Mouse (Mus musculus) lung, embryonic 15.5 days (tissue): ENCODE measurements around the gene Snx9. TPM values are rescaled to one million over a fixed set of nuclear protein-coding genes. Genes with fewer than 3 reads are reported as not detected.

Experiments
- ATAC-seq: fragments of 200-750 bp; cut with Nextera tagmentation; 2 replicates; pipeline ENCODE4 v1.8.0; 2017; ENCODE audit warnings: moderate number of reproducible peaks, borderline replicate concordance; ENCODE audit not compliant: low FRiP score, low TSS enrichment; ENCODE audit errors: extremely low read depth
- H3K27ac ChIP-seq: fragments of 300-500 bp; sonication (generic); 2 replicates; pipeline ENCODE4 v1.5.1; 2015; ENCODE audit warnings: moderate library complexity, mild to moderate bottlenecking, inconsistent platforms
- H3K27me3 ChIP-seq: fragments of 300-500 bp; sonication (generic); 2 replicates; pipeline ENCODE4 v1.6.1; 2015; ENCODE audit warnings: inconsistent platforms
- H3K36me3 ChIP-seq: fragments of 300-500 bp; sonication (generic); 2 replicates; pipeline ENCODE4 v1.6.1; 2015; ENCODE audit warnings: inconsistent platforms
- H3K4me1 ChIP-seq: fragments of 300-500 bp; sonication (generic); 2 replicates; pipeline ENCODE4 v1.6.1; 2015; ENCODE audit warnings: inconsistent platforms
- H3K4me2 ChIP-seq: fragments of 300-500 bp; sonication (generic); 2 replicates; pipeline ENCODE4 v1.6.1; 2015; ENCODE audit warnings: inconsistent platforms, mild to moderate bottlenecking, moderate library complexity
- H3K4me3 ChIP-seq: fragments of 300-500 bp; sonication (generic); 2 replicates; pipeline ENCODE4 v1.5.1; 2015; ENCODE audit warnings: mild to moderate bottlenecking, inconsistent platforms
- H3K9ac ChIP-seq: fragments of 300-500 bp; sonication (generic); 2 replicates; pipeline ENCODE4 v1.6.1; 2015; ENCODE audit warnings: inconsistent platforms
- H3K9me3 ChIP-seq: fragments of 300-500 bp; sonication (generic); 2 replicates; pipeline ENCODE4 v1.6.1; 2016; ENCODE audit warnings: inconsistent platforms
- WGBS: fragments of 180-500 bp; shearing (Covaris S2); methylation state at CpG from one replicate; pipeline ENCODE4 v1.1.7; 2015; 5-methylcytosine and 5-hydroxymethylcytosine counted together
- polyA plus RNA-seq: library from polyadenylated mRNA; unstranded; fragments of >200 nt; fragmentation: Nextera tagmentation; extraction: Ambion mirVana; gene quantifications from 2 replicates; pipeline ENCODE4 v1.2.1, GENCODE M21; 2015

Gene Snx9
- polyA plus RNA-seq, 1 experiment from 2014 or later = 29.5 TPM

DNA sequence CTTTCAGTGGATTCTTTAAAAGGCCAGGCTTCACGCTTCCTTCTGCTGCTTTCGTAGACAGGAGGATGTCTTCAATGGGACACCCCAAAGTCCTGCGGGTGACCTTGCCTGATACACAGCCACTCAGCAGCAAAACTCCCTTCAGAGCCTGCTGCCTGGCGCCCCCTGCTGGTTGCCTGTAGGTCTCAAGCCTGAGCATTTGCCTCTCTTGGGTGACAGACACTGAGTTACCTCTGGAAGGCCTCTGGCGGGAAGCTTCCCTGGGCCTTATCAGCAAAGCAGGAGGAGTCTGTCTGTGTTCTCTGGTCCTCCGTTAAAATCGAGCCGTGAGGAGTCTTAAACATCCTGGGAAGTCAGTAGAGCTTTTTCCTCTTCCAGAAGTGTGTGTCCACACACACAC lies 49.3 kb downstream of the Snx9 start:
- Histone ChIP-seq H3K4me2 (no peak overlapping the region), H3K9me3 (no peaks in the 10 kb centered on the region), H3K4me3 (no peak overlapping the region), H3K27me3 (no peaks in the 10 kb centered on the region), H3K36me3 (peaks cover 6% of the 10 kb centered on the region; the same call in 1 of the 2 replicates), H3K27ac (no peak overlapping the region), H3K4me1 (peaks cover 23% of the 10 kb centered on the region), H3K9ac (no peak overlapping the region)
- WGBS = 21% methylated on average over 8 of the region's 8 CpGs
- no peak for ATAC-seq

DNA sequence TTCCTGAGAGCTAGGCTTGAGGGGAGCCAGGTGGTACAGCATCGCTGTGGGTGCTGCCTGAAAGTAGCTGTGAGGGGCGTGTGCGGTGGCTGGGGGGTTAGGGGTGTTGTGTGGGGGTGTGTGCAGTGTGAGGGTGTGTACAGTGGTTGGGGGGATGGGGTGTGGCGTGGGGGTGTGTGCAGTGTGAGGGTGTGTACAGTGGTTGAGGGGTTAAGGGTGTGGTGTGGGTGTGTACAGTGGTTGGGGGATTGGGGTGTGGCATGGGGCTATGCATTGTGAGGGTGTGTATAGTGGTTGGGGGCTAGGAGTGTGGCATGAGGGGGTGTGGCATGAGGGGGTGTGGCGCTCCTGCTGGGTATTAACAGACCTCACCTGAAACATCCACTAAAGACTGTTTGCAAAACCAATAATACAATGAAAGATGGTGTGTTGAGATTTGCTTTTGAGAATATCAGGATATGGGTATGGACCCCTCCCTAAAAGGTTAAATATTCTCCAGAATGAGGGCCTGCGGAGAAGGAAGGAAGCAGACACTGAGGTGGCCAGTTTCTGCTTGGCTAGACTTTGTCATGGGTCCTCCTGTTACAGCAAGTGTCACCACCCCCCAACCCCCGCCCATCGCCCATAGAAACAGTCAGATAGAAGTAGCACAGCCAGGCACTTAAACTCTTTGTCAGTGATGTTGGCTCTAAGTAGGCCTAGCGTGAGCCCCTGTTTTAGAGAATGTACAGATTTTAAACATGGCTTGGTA lies 51.0 kb downstream of the Snx9 start:
- peak; percentile 62; the same call in 1 of the 2 replicates for ATAC-seq
- Histone ChIP-seq H3K4me3 (no peak overlapping the region), H3K4me1 (peaks cover 15% of the 10 kb centered on the region; the same call in 1 of the 2 replicates), H3K27ac (peak overlapping the region; percentile 13; the same call in 1 of the 2 replicates), H3K4me2 (no peak overlapping the region), H3K9ac (no peak overlapping the region), H3K27me3 (no peaks in the 10 kb centered on the region), H3K36me3 (peaks cover 6% of the 10 kb centered on the region; the same call in 1 of the 2 replicates), H3K9me3 (no peaks in the 10 kb centered on the region)
- WGBS = 78% methylated on average over 9 of the region's 9 CpGs

DNA sequence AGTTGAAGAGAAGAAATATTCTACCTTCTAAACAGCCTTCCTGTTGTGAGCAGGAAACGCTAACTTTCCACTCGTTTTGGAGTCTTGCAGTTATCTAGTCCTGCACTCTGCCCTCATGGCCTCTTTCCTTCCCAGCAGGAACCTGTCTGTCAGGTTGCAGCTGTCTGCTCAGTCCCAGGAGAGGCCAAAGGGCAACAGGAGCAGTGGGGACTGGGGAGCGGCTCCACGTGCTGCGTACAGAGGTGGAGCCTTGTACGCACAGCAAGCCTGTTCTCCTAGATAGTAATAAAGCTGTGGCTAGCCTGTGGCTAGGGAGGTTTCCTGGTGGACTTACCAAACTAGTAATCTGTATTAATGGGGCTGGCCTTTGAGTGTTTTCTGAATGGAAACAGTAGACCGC lies 52.0 kb downstream of the Snx9 start:
- H3K27ac ChIP-seq = no peak overlapping the region
- H3K27me3 ChIP-seq = no peaks in the 10 kb centered on the region
- H3K9ac ChIP-seq = no peak overlapping the region
- no peak overlapping the region for H3K4me3 ChIP-seq
- no peaks in the 10 kb centered on the region for H3K9me3 ChIP-seq
- 24% methylated on average over 7 of the region's 7 CpGs for WGBS
- peaks cover 18% of the 10 kb centered on the region; the same call in 1 of the 2 replicates for H3K4me1 ChIP-seq
- peaks cover 6% of the 10 kb centered on the region; the same call in 1 of the 2 replicates for H3K36me3 ChIP-seq
- no peak overlapping the region for H3K4me2 ChIP-seq
- no peak for ATAC-seq

DNA sequence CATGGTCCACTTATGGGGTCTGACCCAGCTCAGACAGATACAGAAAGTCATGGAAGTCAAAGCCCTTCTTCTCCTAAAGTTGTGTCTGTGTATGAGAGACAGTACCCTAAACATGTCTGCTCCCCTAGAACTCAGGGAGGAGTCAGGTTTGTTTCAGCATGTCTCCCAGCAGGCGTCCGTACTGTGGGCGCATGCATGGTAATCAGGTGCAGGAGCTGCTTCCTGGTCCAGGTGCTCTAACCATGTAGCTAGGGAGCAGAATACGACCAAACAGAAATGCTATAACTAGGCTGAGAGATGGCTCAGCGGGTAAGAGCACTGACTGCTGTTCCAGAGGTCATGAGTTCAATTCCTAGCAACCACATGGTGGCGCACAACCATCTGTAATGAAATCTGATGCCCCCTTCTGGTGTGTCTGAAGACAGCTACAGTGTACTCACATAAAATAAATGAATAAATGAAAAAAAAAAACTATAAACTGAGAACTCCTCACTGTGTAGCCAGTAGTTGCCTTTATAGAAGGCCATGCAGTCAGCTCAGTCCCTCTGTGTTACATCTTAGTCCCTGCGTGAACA lies 52.5 kb downstream of the Snx9 start:
- Histone ChIP-seq H3K9me3 (no peaks in the 10 kb centered on the region), H3K27me3 (no peaks in the 10 kb centered on the region), H3K27ac (no peak overlapping the region), H3K4me3 (no peak overlapping the region), H3K36me3 (peaks cover 6% of the 10 kb centered on the region; the same call in 1 of the 2 replicates), H3K4me2 (no peak overlapping the region), H3K9ac (no peak overlapping the region), H3K4me1 (peaks cover 18% of the 10 kb centered on the region; the same call in 1 of the 2 replicates)
- no peak for ATAC-seq
- 72% methylated on average over 7 of the region's 7 CpGs for WGBS

DNA sequence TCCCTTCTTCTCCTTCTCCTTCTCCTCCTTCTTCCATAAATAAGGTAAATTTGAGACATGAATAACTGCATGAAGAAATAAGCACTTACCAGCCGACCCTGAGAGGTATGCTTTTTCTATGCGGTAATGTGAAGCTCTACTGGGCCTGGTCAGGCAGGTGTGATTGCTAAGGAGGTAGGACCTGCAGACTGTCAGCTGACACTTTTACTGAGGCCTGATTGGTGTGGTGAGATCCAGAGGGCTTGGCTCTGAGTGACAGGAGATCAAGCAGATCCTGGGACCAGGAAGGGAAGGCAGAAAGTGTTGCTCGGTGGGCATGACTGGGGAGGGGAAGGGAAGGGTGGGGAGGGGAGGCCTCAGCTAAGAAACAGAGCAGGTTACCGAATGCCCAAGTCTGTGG lies 54.9 kb downstream of the Snx9 start:
- Histone ChIP-seq H3K36me3 (peaks cover 16% of the 10 kb centered on the region; the same call in 1 of the 2 replicates), H3K4me1 (peaks cover 18% of the 10 kb centered on the region; the same call in 1 of the 2 replicates), H3K4me2 (no peak overlapping the region), H3K27ac (no peak overlapping the region), H3K27me3 (no peaks in the 10 kb centered on the region), H3K9me3 (no peaks in the 10 kb centered on the region), H3K4me3 (no peak overlapping the region), H3K9ac (no peak overlapping the region)
- WGBS = 40% methylated on average over 4 of the region's 4 CpGs
- ATAC-seq = no peak

DNA sequence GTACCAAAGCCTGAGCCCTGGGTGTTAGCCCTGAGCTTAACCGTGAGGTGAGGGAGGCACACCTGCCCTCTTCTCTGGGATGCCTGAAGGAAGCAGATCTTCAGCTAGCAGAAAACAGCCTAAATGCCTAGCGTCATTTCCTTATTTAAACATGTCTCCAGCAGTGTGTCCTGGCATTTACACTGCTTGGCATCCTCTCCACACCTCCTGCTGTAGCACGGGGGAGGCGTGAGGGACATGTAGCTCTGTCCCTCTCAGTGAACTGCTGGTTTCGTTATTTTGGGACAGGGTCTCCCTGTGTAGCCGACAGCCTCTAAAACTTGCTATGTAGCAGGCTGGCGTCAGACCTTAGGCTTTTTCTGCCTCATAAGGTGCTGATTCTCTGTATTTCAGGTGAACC lies 55.5 kb downstream of the Snx9 start:
- Histone ChIP-seq H3K36me3 (peaks cover 17% of the 10 kb centered on the region; the same call in 1 of the 2 replicates), H3K9ac (no peak overlapping the region), H3K27ac (no peak overlapping the region), H3K4me1 (peaks cover 18% of the 10 kb centered on the region; the same call in 1 of the 2 replicates), H3K9me3 (no peaks in the 10 kb centered on the region), H3K27me3 (no peaks in the 10 kb centered on the region), H3K4me2 (no peak overlapping the region), H3K4me3 (no peak overlapping the region)
- 75% methylated on average over 7 of the region's 7 CpGs for WGBS
- no peak for ATAC-seq

DNA sequence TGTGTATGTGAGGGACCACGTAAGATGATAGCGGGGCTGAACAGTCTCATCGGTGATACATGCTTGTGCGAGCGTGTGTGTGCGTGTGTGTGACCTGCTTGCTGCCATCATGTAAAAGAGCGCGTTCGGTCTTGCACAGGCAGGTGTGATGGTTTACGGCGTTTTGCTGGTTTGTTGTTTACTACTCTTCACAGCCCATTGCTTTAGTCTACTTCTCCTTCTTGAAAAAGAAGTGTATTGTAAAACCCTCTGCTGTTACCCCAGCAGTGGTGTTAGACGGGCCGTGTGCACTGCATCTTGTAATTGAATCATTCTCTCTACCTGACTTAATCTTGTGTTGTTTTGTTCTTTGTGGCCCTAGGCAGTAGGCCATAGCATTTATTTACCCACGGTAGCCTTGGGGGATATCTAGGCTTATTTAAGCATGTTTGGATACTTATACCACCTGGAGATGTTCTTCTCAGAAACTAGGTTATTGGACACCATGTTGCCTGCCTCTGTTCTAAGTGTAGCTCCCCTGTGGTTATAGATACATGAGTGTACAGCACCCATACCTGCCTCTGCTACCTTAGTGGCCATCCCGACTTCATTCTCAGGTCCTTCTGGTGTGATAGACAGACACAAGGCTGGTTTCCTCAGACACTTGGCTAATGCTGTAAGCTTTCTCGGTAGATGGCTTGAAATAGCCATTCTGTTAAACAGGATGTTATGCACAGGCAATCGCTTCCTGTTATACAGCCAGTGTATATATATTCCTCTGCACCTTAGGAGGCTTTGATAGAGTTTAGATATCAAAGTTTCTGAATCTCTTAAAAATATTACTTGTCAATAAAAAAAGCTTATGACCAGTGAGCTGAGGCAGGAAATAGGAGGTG lies 56.4 kb downstream of the Snx9 start:
- Histone ChIP-seq H3K9ac (no peak overlapping the region), H3K4me1 (peaks cover 18% of the 10 kb centered on the region; the same call in 1 of the 2 replicates), H3K36me3 (peaks cover 24% of the 10 kb centered on the region; the same call in 1 of the 2 replicates), H3K27me3 (no peaks in the 10 kb centered on the region), H3K4me3 (no peak overlapping the region), H3K9me3 (no peaks in the 10 kb centered on the region), H3K4me2 (no peak overlapping the region), H3K27ac (no peak overlapping the region)
- no peak for ATAC-seq
- 91% methylated on average over 17 of the region's 17 CpGs for WGBS

DNA sequence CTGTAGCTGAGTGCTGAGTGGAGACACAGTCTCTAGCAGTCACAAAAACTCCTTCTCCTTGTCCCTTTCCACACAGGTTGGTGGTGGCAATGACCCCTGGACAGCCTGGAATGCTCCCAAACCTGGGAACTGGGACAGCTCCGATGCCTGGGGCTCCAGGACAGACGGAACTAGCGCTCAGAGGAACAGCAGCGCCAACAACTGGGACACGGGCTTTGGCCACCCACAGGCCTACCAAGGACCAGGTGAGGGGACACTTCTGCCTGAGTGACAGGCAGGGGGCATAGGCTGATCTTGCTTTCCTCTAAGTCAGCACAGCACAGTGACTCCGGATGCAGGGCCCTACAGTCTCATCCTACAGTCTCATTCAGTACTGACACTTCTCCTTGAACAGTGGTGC lies 58.1 kb downstream of the Snx9 start:
- Histone ChIP-seq H3K9ac (no peak overlapping the region), H3K4me1 (peaks cover 15% of the 10 kb centered on the region), H3K36me3 (peaks cover 24% of the 10 kb centered on the region; the same call in 1 of the 2 replicates), H3K27me3 (no peaks in the 10 kb centered on the region), H3K4me2 (no peak overlapping the region), H3K9me3 (no peaks in the 10 kb centered on the region), H3K27ac (no peak overlapping the region), H3K4me3 (no peak overlapping the region)
- no peak for ATAC-seq
- WGBS = 85% methylated on average over 6 of the region's 6 CpGs

DNA sequence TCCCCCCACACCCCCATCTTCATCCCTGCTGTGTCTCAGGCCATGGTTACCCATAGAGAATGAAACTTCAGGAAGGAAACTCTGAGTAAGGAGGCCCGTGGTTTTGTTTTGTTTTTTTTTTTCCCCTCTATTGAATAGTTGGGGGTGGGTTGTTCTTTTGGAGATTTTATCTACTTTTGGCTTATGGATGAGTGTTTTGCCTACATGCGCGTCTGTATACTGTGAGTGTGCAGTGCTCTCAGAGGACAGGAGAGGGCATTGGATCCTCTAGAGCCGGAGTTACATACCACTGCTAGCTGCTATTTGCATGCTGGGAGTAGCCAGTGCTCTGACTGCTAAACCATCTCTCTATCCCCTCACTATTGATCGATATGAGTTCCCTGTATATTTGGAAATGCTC lies 60.3 kb downstream of the Snx9 start:
- H3K4me3 ChIP-seq = no peak overlapping the region
- H3K4me1 ChIP-seq = peaks cover 14% of the 10 kb centered on the region
- no peak overlapping the region for H3K27ac ChIP-seq
- peaks cover 28% of the 10 kb centered on the region; the same call in 1 of the 2 replicates for H3K36me3 ChIP-seq
- no peak overlapping the region for H3K9ac ChIP-seq
- no peak for ATAC-seq
- no peaks in the 10 kb centered on the region for H3K9me3 ChIP-seq
- WGBS = 66% methylated on average over 5 of the region's 5 CpGs
- no peak overlapping the region for H3K4me2 ChIP-seq
- H3K27me3 ChIP-seq = no peaks in the 10 kb centered on the region

DNA sequence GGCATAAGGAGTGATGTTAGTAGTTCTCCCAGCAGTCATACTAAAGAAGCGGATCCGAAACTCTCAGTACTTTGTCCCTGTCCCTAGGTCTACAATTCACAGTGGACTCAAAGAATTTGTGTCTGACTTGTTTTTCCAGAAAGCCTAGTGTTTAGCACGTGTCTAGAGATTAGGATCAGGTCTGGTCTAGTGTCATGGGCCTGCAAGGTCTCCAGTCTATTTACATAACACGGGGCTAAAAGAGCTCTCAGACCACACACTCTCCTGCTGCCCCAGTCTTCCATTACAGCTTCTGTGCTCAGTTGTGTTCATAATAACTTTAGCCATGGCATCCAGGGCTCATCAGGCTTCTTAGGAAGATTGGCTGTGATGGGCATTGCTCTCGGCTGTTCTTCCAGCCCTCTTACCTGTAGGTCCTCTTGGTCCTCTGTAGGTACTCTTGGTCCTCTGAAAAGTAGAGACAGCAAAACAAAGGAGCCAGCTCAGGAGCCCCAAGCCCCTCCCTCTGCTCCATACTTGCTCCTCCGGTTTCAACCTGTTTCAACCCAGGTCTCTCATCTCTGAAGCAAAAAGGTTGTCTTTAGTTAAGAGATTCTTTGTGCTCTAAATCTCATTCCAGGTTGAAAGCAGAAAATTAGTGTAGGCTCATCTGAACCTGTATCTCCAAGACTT lies 62.6 kb downstream of the Snx9 start:
- Histone ChIP-seq H3K4me1 (peaks cover 7% of the 10 kb centered on the region; the same call in 1 of the 2 replicates), H3K27ac (peak overlapping the region; percentile 56), H3K27me3 (no peaks in the 10 kb centered on the region), H3K9me3 (no peaks in the 10 kb centered on the region), H3K36me3 (peaks cover 43% of the 10 kb centered on the region; the same call in 1 of the 2 replicates), H3K9ac (no peak overlapping the region), H3K4me2 (no peak overlapping the region), H3K4me3 (no peak overlapping the region)
- 47% methylated on average over 6 of the region's 6 CpGs for WGBS
- no peak for ATAC-seq

DNA sequence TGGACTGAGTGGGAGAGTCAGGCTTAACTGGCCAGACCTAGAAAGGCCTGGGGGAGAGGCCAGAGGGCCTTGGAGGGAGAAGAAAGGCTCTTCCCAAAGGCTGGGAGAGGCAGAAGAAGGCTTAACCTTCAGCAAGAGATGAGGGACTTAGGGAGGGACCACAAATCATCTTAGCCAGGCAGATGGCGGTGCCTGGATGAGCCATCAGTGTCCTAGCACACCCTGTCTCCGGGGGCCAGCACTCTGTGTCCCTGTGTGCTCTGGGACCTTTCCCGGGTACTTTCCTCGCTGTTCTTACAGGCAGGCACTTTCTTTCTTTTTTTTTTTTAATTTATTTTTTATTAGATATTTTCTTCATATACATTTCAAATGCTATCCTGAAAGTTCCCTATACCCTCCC lies 68.6 kb downstream of the Snx9 start:
- Histone ChIP-seq H3K4me1 (no peaks in the 10 kb centered on the region), H3K9ac (no peak overlapping the region), H3K4me3 (no peak overlapping the region), H3K27me3 (no peaks in the 10 kb centered on the region), H3K27ac (no peak overlapping the region), H3K9me3 (no peaks in the 10 kb centered on the region), H3K36me3 (peaks cover 30% of the 10 kb centered on the region; the same call in 1 of the 2 replicates), H3K4me2 (no peak overlapping the region)
- WGBS = 94% methylated on average over 4 of the region's 4 CpGs
- no peak for ATAC-seq
